Mouse (Mus musculus) c-Kit-positive CD71-positive TER-119-negative erythroid progenitor cells, embryonic 14.5 days (primary cell): ENCODE data around the gene Vezf1.
"Not testable (repeated sequence)": the region's sequence is repeated elsewhere in the genome, so short reads cannot be mapped to it uniquely, and the experiment has no call there.

Experiments
- DNase-seq: peaks from one replicate; pipeline ENCODE4 v3.0.0-alpha.2; 2013; ENCODE audit warnings: low read depth

Vezf1 gene

GRCm38 (mm10) chr11:88067586-88068410 lies at the start of gene Vezf1:
Vezf1 (plus strand) TSS chr11:88068279.
- DNase-seq, result peak; percentile 50

- DNase-seq, result no peak
These were observed 44.1 kb upstream of the Vezf1 start for GRCm38 (mm10) chr11:88023933-88024332.

DNA sequence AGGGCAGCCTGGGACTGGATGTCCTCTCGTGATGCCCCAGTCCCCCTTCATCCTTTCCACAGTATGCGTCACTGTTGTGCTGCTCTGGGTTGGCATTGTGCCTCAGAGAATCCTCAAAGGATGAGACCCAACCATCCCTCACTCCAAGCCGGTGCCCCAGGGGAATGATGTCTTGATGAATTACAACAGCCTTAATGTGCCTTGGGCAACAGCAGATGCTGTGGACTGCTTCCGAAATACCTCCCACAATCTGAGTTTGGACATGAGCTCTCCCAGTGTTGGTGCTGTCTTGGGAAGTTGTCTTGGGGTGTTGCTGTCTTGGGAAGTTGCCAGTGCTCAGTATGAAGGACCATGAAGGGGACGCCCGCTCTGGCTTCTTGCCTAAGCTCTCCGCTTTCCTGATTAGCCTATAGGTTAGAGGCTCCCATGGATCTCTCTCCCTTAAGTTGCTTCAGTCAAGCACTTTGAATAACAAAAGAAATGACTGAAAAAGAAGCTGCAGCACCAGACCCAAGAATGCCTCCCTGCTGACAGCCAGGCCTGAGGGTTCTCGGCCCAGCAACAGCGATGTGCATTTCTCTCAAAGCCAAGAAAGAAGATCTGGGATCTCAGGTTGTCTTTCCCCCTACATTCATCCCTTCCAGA lies 40.6 kb upstream of the Vezf1 start:
- DNase-seq, result no peak

DNA sequence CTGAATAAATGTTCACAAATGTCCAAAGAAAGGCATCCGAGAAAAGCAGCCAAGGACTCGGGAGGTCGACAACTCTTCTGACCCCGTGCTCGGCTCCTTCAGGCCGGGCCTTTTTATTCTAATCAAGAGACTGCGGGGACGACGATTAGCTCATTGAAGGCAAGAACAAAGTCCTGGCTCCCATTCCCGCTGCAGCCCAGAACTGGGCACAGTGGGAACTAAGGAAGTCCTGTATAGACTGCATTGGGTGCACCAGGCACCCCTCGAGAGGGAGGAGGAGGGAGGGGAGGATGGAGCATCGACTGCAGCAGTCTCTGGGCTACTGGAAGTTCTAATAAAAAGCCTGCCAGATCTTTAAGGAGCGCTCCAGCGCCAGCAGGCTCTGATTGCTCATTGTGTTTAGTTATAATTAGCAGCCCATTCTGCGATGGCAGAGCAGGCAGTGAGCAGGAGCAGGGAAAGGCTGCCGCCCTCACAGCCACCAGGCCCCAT lies 39.8 kb upstream of the Vezf1 start:
- DNase-seq, result no peak

DNA sequence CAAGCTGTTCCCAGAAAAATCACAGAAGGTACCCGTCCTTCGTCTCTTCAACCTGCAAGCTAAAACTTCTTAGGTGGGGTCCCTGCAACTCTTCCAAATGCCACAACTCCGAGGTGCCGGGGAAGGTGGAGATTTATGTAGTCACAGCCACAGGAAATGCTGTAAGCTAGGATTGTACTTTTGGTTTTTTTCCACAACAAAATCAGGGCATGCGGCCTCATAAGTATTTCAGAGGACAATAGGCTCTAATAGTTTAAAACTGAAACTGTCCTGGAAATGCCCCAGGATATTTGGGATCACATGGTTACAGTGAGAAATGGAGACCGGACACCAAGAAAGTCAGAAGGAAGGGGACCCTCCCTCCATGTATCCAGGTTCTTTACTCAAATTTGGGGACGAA lies 37.9 kb upstream of the Vezf1 start:
- DNase-seq, result no peak

DNA sequence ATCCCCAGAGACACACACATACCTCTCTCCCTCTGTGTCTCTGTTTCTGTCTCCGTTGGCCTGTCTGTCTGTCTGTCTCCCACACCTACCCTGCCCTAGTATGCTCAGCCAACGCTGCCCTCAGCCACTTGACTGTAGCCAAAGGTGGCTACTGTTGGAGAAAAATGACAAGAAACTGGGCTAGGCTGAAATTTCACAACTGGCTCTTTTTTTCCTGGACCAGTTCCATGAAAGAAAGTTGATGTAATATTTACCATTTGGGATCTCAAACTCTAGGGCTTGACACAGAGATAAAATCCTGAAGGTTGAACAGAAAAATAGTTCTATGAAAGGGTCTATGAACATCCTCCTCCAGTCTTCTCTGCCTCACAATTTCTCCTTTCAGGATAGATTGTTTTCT lies 37.2 kb upstream of the Vezf1 start:
- DNase-seq, result no peak

- DNase-seq, result no peak
These were observed 36.3 kb upstream of the Vezf1 start for GRCm38 (mm10) chr11:88031753-88032152.

DNA sequence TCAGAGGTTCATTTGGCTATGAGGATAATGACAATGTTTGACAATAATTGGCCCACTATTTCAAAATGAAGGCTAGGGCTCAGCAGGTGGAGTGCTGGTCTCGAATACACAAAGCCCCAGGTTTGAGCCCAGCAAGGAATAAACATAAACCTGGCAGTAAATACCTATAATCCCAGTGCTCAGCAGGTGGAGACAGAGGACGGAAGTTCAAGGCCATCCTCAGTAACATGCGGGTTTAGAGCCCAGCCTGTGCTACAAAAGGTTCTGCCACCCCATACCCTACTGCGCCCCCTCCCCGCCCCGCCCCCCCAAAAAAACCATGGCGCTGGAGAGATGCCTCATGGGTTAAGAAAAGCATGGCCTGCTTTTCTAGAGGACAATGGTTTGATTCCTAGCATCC lies 32.1 kb upstream of the Vezf1 start:
- no peak for DNase-seq

DNA sequence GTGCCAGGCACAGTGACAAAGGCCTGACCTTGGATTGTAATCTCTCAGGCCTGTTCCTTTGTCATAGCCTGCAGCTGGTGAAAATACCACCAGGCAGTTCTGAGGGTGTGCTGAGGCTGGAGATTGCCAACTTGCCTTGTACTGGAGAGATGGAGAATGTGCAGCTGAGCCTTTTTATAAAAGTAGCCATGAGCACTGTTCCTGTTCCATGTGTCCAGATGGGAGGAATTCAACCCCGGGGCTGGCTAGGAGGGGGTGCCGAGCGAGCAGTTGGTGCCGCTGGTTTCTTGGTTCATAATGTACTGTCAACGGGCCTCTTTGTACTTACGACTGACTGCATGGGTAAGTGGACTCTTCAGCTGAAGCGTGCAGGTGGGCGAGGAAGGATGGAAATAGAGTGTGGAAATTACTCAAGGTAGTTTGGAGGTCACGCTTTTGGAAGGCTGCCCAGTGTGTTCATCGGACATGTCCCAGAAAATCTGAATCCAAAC lies 31.3 kb upstream of the Vezf1 start:
- DNase-seq, result no peak

GRCm38 (mm10) chr11:88037386-88037785 lies 30.7 kb upstream of the Vezf1 start:
- DNase-seq, result no peak

DNA sequence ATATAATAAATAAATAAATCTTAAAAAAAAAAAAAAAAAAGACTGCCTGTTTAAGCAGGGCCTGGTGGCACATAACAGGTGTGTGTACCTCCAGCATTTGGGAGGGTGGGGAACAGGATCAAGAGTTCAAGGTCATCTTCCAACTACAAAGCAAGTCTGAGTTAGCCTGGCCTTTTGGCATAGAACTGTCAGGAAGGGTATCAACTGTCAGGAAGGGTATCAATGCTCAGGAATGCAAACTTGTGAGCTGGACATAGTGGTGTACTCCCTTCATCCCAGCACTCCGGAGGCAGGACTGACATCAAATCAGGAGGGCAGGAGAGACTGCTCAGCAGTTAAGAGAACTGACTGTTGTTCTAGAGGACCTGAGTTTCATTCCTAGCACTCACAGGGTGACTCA lies 29.0 kb upstream of the Vezf1 start:
- DNase-seq, result no peak

DNA sequence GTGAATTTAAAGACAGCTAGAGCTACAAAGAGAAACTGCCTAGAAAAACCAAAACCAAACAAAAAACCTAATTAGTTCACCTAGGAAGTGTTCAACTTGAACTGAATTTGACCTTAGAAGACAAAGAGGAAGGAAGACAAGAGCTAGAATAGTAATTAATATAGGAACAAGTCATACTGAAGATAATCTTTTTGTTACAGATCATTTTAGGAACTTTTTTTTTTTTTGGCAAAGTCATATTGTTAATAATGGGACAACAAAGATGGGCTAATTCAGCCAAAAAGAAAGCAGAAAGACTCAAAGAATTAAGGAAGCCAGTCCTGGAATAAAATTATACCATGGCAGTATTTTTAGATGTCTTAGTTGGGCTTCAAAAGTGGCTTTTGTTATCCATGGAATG lies 23.8 kb upstream of the Vezf1 start:
- no peak for DNase-seq

- not testable (repeated sequence) for DNase-seq
These were observed 22.9 kb upstream of the Vezf1 start for GRCm38 (mm10) chr11:88045159-88045558.

- DNase-seq, result peak; percentile 41
These were observed 22.2 kb upstream of the Vezf1 start for GRCm38 (mm10) chr11:88045878-88046277.

- DNase-seq, result peak; percentile 44
These were observed 21.6 kb upstream of the Vezf1 start for GRCm38 (mm10) chr11:88046323-88046937.

DNA sequence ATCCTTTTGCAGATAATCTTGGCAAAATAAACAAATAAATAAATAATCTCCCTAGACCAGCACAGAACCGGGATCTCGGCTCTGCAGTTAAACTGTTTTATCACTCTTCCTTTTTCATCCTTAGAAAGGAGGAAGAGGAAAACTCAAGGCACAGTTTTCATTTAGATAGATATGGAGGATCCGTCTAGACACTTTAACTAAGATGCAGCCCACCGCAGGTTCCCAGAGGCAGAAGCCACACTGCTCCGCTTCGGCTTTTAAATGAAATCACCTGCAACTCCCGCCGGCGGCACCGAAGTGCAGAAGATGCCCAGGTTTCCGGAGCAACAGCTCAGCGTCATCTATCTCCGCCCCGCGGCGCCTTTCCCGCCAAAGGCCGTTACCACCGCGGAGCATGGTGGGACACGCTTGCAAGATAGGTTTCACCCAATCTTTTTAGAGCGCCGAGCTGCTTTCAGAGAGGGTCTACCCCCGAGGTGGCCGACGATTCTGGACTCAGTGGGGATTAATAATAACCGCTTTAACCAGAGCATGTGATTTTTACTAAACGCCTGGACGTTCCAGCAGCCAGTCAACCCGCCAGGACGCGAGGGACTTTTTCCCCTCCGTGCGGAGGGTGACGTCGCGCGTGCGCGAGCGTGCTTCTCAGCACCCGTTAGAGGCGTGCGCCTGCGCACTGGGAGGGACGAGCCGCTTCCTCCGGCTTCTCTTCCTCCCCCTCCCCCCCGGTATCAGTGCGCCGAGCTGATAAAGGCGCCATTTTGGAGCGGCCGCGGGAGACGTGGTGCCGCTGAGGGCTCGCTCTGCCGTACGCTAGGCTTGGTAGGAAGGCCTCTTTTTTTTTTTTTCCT lies 20.9 kb upstream of the Vezf1 start, which contains the start of gene Srsf1:
Gene Srsf1, plus strand, starts transcription at position 430 of the 851 bp plus-strand sequence.
- peak; percentile 95 for DNase-seq

- no peak for DNase-seq
These were observed 20.1 kb upstream of the Vezf1 start for GRCm38 (mm10) chr11:88047871-88048531.

GRCm38 (mm10) chr11:88048961-88049670 lies 19.0 kb upstream of the Vezf1 start:
- DNase-seq, result peak; percentile 44

DNA sequence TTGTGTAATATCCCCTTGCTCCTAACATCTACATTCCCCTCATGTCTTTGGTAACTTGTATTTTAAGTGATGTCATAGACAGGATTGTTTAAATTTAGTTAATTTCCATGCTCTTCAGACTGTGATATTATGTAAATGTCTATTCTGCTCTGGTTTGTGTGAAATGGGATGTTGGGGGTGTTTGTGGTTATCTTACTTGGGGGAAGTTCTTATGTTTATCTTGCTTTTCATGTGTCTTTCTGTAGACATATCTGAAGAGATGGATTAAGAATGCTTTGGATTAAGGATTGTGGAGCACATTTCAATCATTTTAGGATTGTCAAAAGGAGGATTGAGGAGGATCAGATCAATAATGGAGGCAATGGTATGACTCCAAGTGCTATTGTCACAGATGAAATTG lies 18.3 kb upstream of the Vezf1 start:
- no peak for DNase-seq

DNA sequence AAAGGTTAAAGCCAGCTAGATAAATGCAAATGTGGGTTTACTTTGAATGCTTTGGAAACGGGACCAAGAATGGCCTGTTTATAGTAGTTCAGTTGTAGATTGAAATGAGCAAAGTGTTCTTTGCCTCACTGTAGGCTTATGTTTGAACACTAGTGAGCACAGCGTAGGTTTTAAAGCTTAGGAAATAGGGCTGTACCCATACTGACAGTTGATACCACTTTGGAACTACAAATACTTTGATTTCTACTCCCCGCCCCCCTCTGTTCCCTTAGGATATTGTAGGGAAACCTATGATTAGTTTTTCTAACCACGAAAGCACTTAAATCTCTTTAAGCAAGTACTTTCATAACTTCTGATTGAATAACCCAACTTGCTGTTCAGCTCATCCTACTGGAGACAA lies 15.4 kb upstream of the Vezf1 start:
- no peak for DNase-seq

DNA sequence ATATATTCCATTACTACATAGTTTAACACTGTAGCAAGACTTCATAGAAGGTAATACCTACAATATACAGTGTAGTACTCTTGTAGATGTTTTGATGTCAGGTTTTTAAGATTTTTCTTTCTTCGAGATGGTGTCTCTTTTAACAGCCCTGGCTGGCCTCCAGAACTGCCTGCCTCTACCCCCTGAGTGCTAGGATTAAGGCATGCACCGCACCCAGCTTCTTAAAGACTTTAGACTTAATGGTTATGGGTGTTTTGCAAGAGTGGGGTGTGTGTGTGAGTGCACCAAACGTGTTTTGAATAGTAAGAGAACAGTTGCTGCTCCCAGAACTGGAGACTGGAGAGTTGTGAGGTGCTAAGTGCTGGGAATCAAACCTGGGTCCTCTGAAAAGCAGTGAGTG lies 14.3 kb upstream of the Vezf1 start:
- DNase-seq, result no peak
